Mouse (Mus musculus) forebrain, postnatal 0 days (tissue): ENCODE results near the gene Rassf3. TPM values are rescaled to one million over a fixed set of nuclear protein-coding genes. Genes with fewer than 3 reads are reported as not detected.

Experiments used
- ATAC-seq: fragments of 200-750 bp; cut with Nextera tagmentation; 2 replicates; pipeline ENCODE4 v1.8.0; 2017; ENCODE audit warnings: mild to moderate bottlenecking, moderate library complexity
- DNase-seq: peaks from one replicate; pipeline ENCODE4 v3.0.0-alpha.2; 2015
- H3K27ac ChIP-seq: fragments of 300-500 bp; sonication (generic); 2 replicates; pipeline ENCODE4 v1.5.1; 2014; ENCODE audit warnings: low read depth, mild to moderate bottlenecking, antibody characterized with exemption, low read length, moderate library complexity, mixed read lengths
- H3K27me3 ChIP-seq: fragments of 300-500 bp; sonication (generic); 2 replicates; pipeline ENCODE4 v1.6.1; 2014; ENCODE audit warnings: mild to moderate bottlenecking, low read length, mixed read lengths; ENCODE audit not compliant: insufficient read depth
- H3K36me3 ChIP-seq: fragments of 300-500 bp; sonication (generic); 2 replicates; pipeline ENCODE4 v1.6.1; 2014; ENCODE audit warnings: mild to moderate bottlenecking, moderate library complexity; ENCODE audit not compliant: insufficient read depth
- H3K4me1 ChIP-seq: fragments of 300-500 bp; sonication (generic); 2 replicates; pipeline ENCODE4 v1.6.1; 2014; ENCODE audit warnings: antibody characterized with exemption; ENCODE audit not compliant: insufficient read depth
- H3K4me2 ChIP-seq: fragments of 300-500 bp; sonication (generic); 2 replicates; pipeline ENCODE4 v1.6.1; 2014; ENCODE audit warnings: low read depth, mild to moderate bottlenecking, moderate library complexity
- H3K4me3 ChIP-seq: fragments of 300-500 bp; sonication (generic); 2 replicates; pipeline ENCODE4 v1.5.1; 2014; ENCODE audit warnings: low read depth, low read length, mixed read lengths
- H3K9ac ChIP-seq: fragments of 300-500 bp; sonication (generic); 2 replicates; pipeline ENCODE4 v1.6.1; 2014; ENCODE audit warnings: mild to moderate bottlenecking
- H3K9me3 ChIP-seq: fragments of 300-500 bp; sonication (generic); 2 replicates; pipeline ENCODE4 v1.6.1; 2016; ENCODE audit warnings: low read length
- CTCF ChIP-seq: sonication (generic); IDR thresholded peaks from 2 replicates; pipeline ENCODE4 v1.5.1; 2016; ENCODE audit warnings: antibody characterized with exemption, control low read depth, low read depth
- WGBS: fragments of 180-500 bp; shearing (Covaris S2); extraction: QIAGEN DNeasy Blood & Tissue Kit; methylation state at CpG from one replicate; pipeline ENCODE4 v1.1.7; 2014; 5-methylcytosine and 5-hydroxymethylcytosine counted together
- polyA plus RNA-seq: library from polyadenylated mRNA; unstranded; fragments of >200 nt; fragmentation: Nextera tagmentation; extraction: Ambion mirVana; gene quantifications from 2 replicates; pipeline ENCODE4 v1.2.1, GENCODE M21; 2015
- total RNA-seq: library from RNA; depleted of rRNA; stranded (reverse); fragments of >200 nt; gene quantifications from 2 replicates; pipeline ENCODE4 v1.2.3, GENCODE M21; 2014

The Rassf3 gene
- total and polyA plus RNA-seq, 2 experiments from 2014 or later = 3.2 to 5.0 TPM

GRCm38 (mm10) chr10:121498481-121498904, 22.3 kb upstream of the Rassf3 start:
- Histone ChIP-seq H3K4me1 (no peaks in the 10 kb centered on the region), H3K36me3 (no peaks in the 10 kb centered on the region), H3K9me3 (no peaks in the 10 kb centered on the region), H3K27me3 (no peaks in the 10 kb centered on the region), H3K27ac (no peak overlapping the region), H3K4me3 (no peak overlapping the region), H3K9ac (no peak overlapping the region), H3K4me2 (no peak overlapping the region)
- WGBS = 69% methylated on average over 8 of the region's 8 CpGs
- no peak for TF ChIP-seq CTCF
- DNase-seq = no peak
- ATAC-seq = no peak

- Histone ChIP-seq H3K36me3 (no peaks in the 10 kb centered on the region), H3K4me3 (no peak overlapping the region), H3K4me2 (no peak overlapping the region), H3K9me3 (no peaks in the 10 kb centered on the region), H3K27me3 (no peaks in the 10 kb centered on the region), H3K4me1 (no peaks in the 10 kb centered on the region), H3K9ac (no peak overlapping the region), H3K27ac (no peak overlapping the region)
- ATAC-seq (no peak), DNase-seq (no peak)
- TF ChIP-seq CTCF = no peak
- 71% methylated on average over 7 of the region's 7 CpGs for WGBS
Measured at GRCm38 (mm10) chr10:121497968-121498367, 21.8 kb upstream of the Rassf3 start.

- H3K4me3 ChIP-seq = no peak overlapping the region
- WGBS = 85% methylated on average over 7 of the region's 7 CpGs
- H3K9me3 ChIP-seq = no peaks in the 10 kb centered on the region
- TF ChIP-seq CTCF = no peak
- no peak overlapping the region for H3K27ac ChIP-seq
- H3K9ac ChIP-seq = no peak overlapping the region
- no peak for DNase-seq
- ATAC-seq = no peak
- no peaks in the 10 kb centered on the region for H3K36me3 ChIP-seq
- H3K27me3 ChIP-seq = no peaks in the 10 kb centered on the region
- no peak overlapping the region for H3K4me2 ChIP-seq
- no peaks in the 10 kb centered on the region for H3K4me1 ChIP-seq
Measured at GRCm38 (mm10) chr10:121496616-121497015, 20.5 kb upstream of the Rassf3 start.

- Histone ChIP-seq H3K9ac (no peak overlapping the region), H3K36me3 (no peaks in the 10 kb centered on the region), H3K4me2 (no peak overlapping the region), H3K27ac (no peak overlapping the region), H3K27me3 (no peaks in the 10 kb centered on the region), H3K9me3 (no peaks in the 10 kb centered on the region), H3K4me1 (no peaks in the 10 kb centered on the region), H3K4me3 (no peak overlapping the region)
- no peak for TF ChIP-seq CTCF
- DNase-seq (no peak), ATAC-seq (no peak)
- WGBS = 92% methylated on average over 2 of the region's 2 CpGs
Measured at GRCm38 (mm10) chr10:121494163-121494425, 17.9 kb upstream of the Rassf3 start.

- TF ChIP-seq CTCF = no peak
- Histone ChIP-seq H3K4me3 (no peak overlapping the region), H3K9me3 (no peaks in the 10 kb centered on the region), H3K9ac (no peak overlapping the region), H3K4me1 (no peaks in the 10 kb centered on the region), H3K27ac (no peak overlapping the region), H3K4me2 (no peak overlapping the region), H3K36me3 (no peaks in the 10 kb centered on the region), H3K27me3 (no peaks in the 10 kb centered on the region)
- WGBS = 82% methylated on average over 9 of the region's 9 CpGs
- ATAC-seq (no peak), DNase-seq (no peak)
Measured at GRCm38 (mm10) chr10:121493374-121494162, 17.4 kb upstream of the Rassf3 start.

GRCm38 (mm10) chr10:121492608-121493315, 16.6 kb upstream of the Rassf3 start:
- ATAC-seq (no peak), DNase-seq (no peak)
- H3K4me1 ChIP-seq = no peaks in the 10 kb centered on the region
- WGBS = 75% methylated on average over 7 of the region's 7 CpGs
- H3K27me3 ChIP-seq = no peaks in the 10 kb centered on the region
- no peaks in the 10 kb centered on the region for H3K9me3 ChIP-seq
- TF ChIP-seq CTCF = no peak
- H3K4me3 ChIP-seq = no peak overlapping the region
- H3K27ac ChIP-seq = no peak overlapping the region
- no peaks in the 10 kb centered on the region for H3K36me3 ChIP-seq
- H3K4me2 ChIP-seq = no peak overlapping the region
- no peak overlapping the region for H3K9ac ChIP-seq

- no peak for ATAC-seq
- 97% methylated on average over 6 of the region's 6 CpGs for WGBS
- Histone ChIP-seq H3K27me3 (no peaks in the 10 kb centered on the region), H3K4me1 (no peaks in the 10 kb centered on the region), H3K9me3 (no peaks in the 10 kb centered on the region), H3K4me3 (no peak overlapping the region), H3K27ac (no peak overlapping the region), H3K9ac (no peak overlapping the region), H3K36me3 (no peaks in the 10 kb centered on the region), H3K4me2 (no peak overlapping the region)
- no peak for TF ChIP-seq CTCF
- no peak for DNase-seq
Measured at GRCm38 (mm10) chr10:121489941-121490340, 13.8 kb upstream of the Rassf3 start.
